Mouse (Mus musculus): ENCODE measurements at regions not wholly inside any gene's neighbourhood (a gene's known extent, or its start where the extent isn't known, plus 50 kb on each side); places are given as distances from the start of the nearest gene placed in this dataset.
"Not testable (repeated sequence)": the region's sequence is repeated elsewhere in the genome, so short reads cannot be mapped to it uniquely, and the experiment has no call there.

DNA sequence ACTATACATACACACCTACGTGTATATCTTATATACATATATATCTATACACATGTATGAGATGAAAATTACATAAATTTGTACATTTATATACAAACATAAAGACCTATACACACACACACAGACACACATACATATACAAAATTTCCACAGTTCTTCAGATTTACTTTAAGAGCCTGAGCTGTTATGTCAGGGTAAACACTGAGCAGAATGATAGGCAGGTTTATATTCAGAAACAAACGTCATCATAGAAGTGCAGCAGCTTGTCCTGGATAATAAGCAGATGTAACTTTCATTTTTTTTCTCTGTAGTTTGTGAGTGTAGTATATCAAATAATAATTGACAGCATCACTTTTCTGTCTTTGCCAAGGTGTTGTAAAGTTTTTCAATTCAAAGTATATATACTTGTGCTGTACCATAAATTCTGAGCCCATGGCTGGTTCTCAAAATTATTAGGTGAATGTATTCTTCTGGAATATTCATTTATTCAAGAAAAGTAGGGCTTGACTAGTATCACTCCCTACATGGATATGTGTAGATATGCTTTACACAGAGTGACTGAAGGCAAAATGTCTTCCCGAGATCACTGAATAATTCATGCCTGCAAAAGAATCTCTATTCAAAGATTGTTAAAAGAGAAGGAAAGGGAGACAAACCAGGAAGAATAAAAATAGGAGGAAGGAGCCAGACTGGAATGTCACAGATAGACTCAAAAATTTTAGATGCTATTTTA, 583.8 kb upstream of the Brinp3 start:
- H3K4me3 ChIP-seq = no peak overlapping the region
- H3K4me2 ChIP-seq = no peak overlapping the region
- no peaks in the 10 kb centered on the region for H3K36me3 ChIP-seq (replicated peaks)
- ATAC-seq (replicated peaks) = peak; percentile 79; the same call in 1 of the 2 replicates
- no peaks in the 10 kb centered on the region for H3K9me3 ChIP-seq
- H3K4me1 ChIP-seq = no peaks in the 10 kb centered on the region
- H3K27ac ChIP-seq = no peak overlapping the region
- 67% methylated on average over 3 of the region's 3 CpGs for WGBS
- no peak overlapping the region for H3K9ac ChIP-seq
- H3K27me3 ChIP-seq (replicated peaks) = no peaks in the 10 kb centered on the region

- 90% methylated on average over 5 of the region's 5 CpGs for WGBS
- H3K27ac ChIP-seq = no peak overlapping the region
Observed at GRCm38 (mm10) chr1:145935798-145936197, 558.8 kb upstream of the Brinp3 start.

DNA sequence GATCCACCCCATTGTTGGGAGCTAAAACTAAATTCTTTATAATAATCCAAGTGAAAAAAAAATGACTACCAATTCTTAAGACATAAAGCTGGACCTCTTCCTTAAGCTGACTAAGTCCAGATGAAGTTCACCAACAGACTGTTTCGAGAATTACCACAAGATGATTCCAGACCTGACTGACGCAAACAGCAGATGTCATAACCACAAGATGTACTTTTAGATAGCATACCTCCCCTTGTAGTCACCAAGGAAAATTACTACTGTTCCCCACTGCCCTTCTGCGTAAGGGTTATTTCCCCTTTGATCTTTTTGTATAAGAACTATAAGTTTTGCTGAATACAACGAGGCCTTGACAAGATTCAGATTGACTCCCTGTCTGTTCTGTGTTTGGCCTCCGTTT, 536.8 kb upstream of the Brinp3 start:
- not testable (repeated sequence) for H3K9ac ChIP-seq; H3K4me3 ChIP-seq; H3K9me3 ChIP-seq; H3K4me2 ChIP-seq; H3K27ac ChIP-seq; H3K36me3 ChIP-seq (replicated peaks); ATAC-seq (replicated peaks); H3K27me3 ChIP-seq (replicated peaks); H3K4me1 ChIP-seq
- 86% methylated on average over 5 of the region's 5 CpGs for WGBS

More at GRCm38 (mm10) chr1:145935798-145936197, 558.8 kb upstream of the Brinp3 start:
- Histone ChIP-seq H3K9ac (no peak overlapping the region), H3K27me3 (replicated peaks) (no peaks in the 10 kb centered on the region), H3K36me3 (replicated peaks) (no peaks in the 10 kb centered on the region), H3K9me3 (no peaks in the 10 kb centered on the region), H3K4me3 (no peak overlapping the region), H3K4me1 (no peaks in the 10 kb centered on the region), H3K4me2 (no peak overlapping the region)
- ATAC-seq (replicated peaks) = no peak

DNA sequence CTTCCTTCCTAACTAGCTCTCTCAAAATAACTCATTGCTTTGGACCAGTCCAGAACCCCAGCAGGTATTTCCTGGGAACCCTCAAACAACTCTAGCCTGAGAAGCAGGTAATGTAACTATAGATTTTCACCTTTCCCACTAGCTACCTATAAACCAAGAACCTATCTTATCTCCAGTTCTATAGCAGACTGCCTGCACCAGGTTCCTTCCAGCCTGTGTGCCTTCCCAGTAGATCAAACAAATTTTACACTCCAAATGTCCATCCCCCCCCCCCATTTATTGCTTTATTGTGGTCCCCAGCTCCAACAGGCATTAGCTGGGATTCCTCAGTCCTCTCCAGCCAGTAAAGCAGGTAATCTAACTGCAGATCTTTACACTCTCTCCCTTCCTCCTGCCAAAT, 532.3 kb upstream of the Brinp3 start:
- no peak overlapping the region for H3K4me3 ChIP-seq
- H3K9me3 ChIP-seq = no peaks in the 10 kb centered on the region
- no peaks in the 10 kb centered on the region for H3K27me3 ChIP-seq (replicated peaks)
- no peak overlapping the region for H3K4me2 ChIP-seq
- no peak overlapping the region for H3K27ac ChIP-seq
- no peaks in the 10 kb centered on the region for H3K36me3 ChIP-seq (replicated peaks)
- no peak for ATAC-seq (replicated peaks)
- H3K9ac ChIP-seq = no peak overlapping the region
- H3K4me1 ChIP-seq = no peaks in the 10 kb centered on the region

- no peaks in the 10 kb centered on the region for H3K9me3 ChIP-seq
- ATAC-seq (replicated peaks) = no peak
Observed at GRCm38 (mm10) chr1:145968026-145968425, 526.5 kb upstream of the Brinp3 start.

DNA sequence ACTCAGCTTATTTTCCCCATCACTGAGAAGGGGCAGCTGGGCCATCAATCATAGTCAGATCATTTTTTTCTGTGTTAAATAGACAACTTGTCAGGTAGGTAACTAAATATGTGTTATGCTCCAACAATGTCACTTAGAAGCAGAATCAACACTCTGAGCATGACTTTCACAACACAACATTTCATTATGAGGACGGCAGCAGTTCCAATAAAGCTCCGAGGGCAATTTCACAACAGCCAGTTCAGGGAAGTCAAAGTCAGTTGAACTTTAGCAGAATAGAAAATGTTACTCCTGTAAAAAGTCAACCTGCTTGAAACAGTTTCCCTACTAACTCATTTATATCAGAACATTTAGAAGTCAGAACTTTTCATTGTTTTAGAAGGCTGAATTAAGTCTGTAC, 522.1 kb upstream of the Brinp3 start:
- no peaks in the 10 kb centered on the region for H3K36me3 ChIP-seq (replicated peaks)
- no peaks in the 10 kb centered on the region for H3K27me3 ChIP-seq (replicated peaks)
- no peak overlapping the region for H3K4me2 ChIP-seq
- no peak overlapping the region for H3K27ac ChIP-seq
- no peaks in the 10 kb centered on the region for H3K4me1 ChIP-seq
- no peak overlapping the region for H3K9ac ChIP-seq
- no peak overlapping the region for H3K4me3 ChIP-seq
- WGBS = 84% methylated on average over 2 of the region's 2 CpGs
- no peak for ATAC-seq (replicated peaks)
- H3K9me3 ChIP-seq = no peaks in the 10 kb centered on the region

More at GRCm38 (mm10) chr1:145968026-145968425, 526.5 kb upstream of the Brinp3 start:
- Histone ChIP-seq H3K9ac (no peak overlapping the region), H3K27me3 (replicated peaks) (no peaks in the 10 kb centered on the region), H3K4me3 (no peak overlapping the region), H3K27ac (no peak overlapping the region), H3K4me2 (no peak overlapping the region), H3K36me3 (replicated peaks) (no peaks in the 10 kb centered on the region), H3K4me1 (no peaks in the 10 kb centered on the region)

- H3K9ac ChIP-seq = no peak overlapping the region
- no peaks in the 10 kb centered on the region for H3K27me3 ChIP-seq (replicated peaks)
- H3K4me2 ChIP-seq = no peak overlapping the region
- 84% methylated on average over 1 of the region's 1 CpGs for WGBS
- H3K4me1 ChIP-seq = no peaks in the 10 kb centered on the region
- H3K9me3 ChIP-seq = no peaks in the 10 kb centered on the region
- H3K27ac ChIP-seq = no peak overlapping the region
- no peak overlapping the region for H3K4me3 ChIP-seq
- no peaks in the 10 kb centered on the region for H3K36me3 ChIP-seq (replicated peaks)
- no peak for ATAC-seq (replicated peaks)
Observed at GRCm38 (mm10) chr1:146002010-146002409, 492.6 kb upstream of the Brinp3 start.

DNA sequence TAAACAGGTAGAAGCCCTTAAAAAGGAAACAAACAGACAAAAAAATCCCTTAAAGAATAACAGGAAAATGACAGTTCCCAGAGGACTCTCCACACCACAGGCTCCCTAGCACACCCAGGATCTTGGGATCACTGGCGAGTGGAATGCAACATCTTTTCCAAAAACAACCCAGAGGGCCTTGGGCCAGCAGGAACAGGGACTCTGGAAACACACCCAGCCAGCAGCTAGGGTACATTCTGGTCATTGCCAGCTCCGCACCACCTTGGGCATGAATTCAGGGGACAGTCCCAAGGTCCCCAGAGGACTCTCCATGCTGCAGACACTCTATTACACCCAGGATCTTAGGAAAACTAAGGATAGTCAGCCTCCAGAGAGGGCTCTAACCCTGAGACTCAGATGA, 479.5 kb upstream of the Brinp3 start:
- no peak overlapping the region for H3K9ac ChIP-seq
- H3K4me1 ChIP-seq = no peaks in the 10 kb centered on the region
- WGBS = 72% methylated on average over 2 of the region's 2 CpGs
- no peak for ATAC-seq (replicated peaks)
- no peaks in the 10 kb centered on the region for H3K36me3 ChIP-seq (replicated peaks)
- H3K4me2 ChIP-seq = no peak overlapping the region
- no peak overlapping the region for H3K27ac ChIP-seq
- no peaks in the 10 kb centered on the region for H3K27me3 ChIP-seq (replicated peaks)
- no peak overlapping the region for H3K4me3 ChIP-seq
- no peaks in the 10 kb centered on the region for H3K9me3 ChIP-seq

- Histone ChIP-seq H3K27ac (no peak overlapping the region), H3K27me3 (replicated peaks) (no peaks in the 10 kb centered on the region), H3K4me2 (no peak overlapping the region), H3K9me3 (no peaks in the 10 kb centered on the region), H3K4me1 (no peaks in the 10 kb centered on the region), H3K36me3 (replicated peaks) (no peaks in the 10 kb centered on the region), H3K4me3 (no peak overlapping the region), H3K9ac (no peak overlapping the region)
- no peak for ATAC-seq (replicated peaks)
Observed at GRCm38 (mm10) chr1:146026660-146027059, 467.9 kb upstream of the Brinp3 start.

- H3K27ac ChIP-seq = no peak overlapping the region
- no peak overlapping the region for H3K9ac ChIP-seq
- no peaks in the 10 kb centered on the region for H3K27me3 ChIP-seq (replicated peaks)
- no peaks in the 10 kb centered on the region for H3K4me1 ChIP-seq
- H3K36me3 ChIP-seq (replicated peaks) = no peaks in the 10 kb centered on the region
- ATAC-seq (replicated peaks) = no peak
- H3K4me3 ChIP-seq = no peak overlapping the region
- H3K4me2 ChIP-seq = no peak overlapping the region
- WGBS = 82% methylated on average over 4 of the region's 4 CpGs
- no peaks in the 10 kb centered on the region for H3K9me3 ChIP-seq
Observed at GRCm38 (mm10) chr1:146027650-146028049, 466.9 kb upstream of the Brinp3 start.

GRCm38 (mm10) chr1:146032396-146032795, 462.2 kb upstream of the Brinp3 start:
- H3K4me2 ChIP-seq; H3K9me3 ChIP-seq; H3K36me3 ChIP-seq (replicated peaks); H3K4me1 ChIP-seq; H3K9ac ChIP-seq; H3K27ac ChIP-seq; ATAC-seq (replicated peaks); H3K4me3 ChIP-seq; H3K27me3 ChIP-seq (replicated peaks): not testable (repeated sequence)
- WGBS = 91% methylated on average over 4 of the region's 4 CpGs

- H3K4me3 ChIP-seq; H3K36me3 ChIP-seq (replicated peaks); H3K9ac ChIP-seq; H3K27me3 ChIP-seq (replicated peaks); H3K4me2 ChIP-seq; H3K9me3 ChIP-seq; H3K27ac ChIP-seq; H3K4me1 ChIP-seq; ATAC-seq (replicated peaks): not testable (repeated sequence)
- WGBS = 85% methylated on average over 3 of the region's 3 CpGs
Observed at GRCm38 (mm10) chr1:146032926-146033325, 461.6 kb upstream of the Brinp3 start.

GRCm38 (mm10) chr1:146052504-146052903, 442.1 kb upstream of the Brinp3 start:
- Histone ChIP-seq H3K4me3 (no peak overlapping the region), H3K4me2 (no peak overlapping the region), H3K9ac (no peak overlapping the region), H3K27me3 (replicated peaks) (no peaks in the 10 kb centered on the region), H3K9me3 (no peaks in the 10 kb centered on the region), H3K27ac (no peak overlapping the region), H3K4me1 (no peaks in the 10 kb centered on the region), H3K36me3 (replicated peaks) (no peaks in the 10 kb centered on the region)
- 92% methylated on average over 3 of the region's 3 CpGs for WGBS
- no peak for ATAC-seq (replicated peaks)

Data from midbrain, embryonic 15.5 days (tissue).